Mouse (Mus musculus) forebrain, embryonic 13.5 days (tissue): ENCODE data around the gene Cblc. TPM values are rescaled to one million over a fixed set of nuclear protein-coding genes. Genes with fewer than 3 reads are reported as not detected.

ENCODE experiments used
- ATAC-seq: fragments of 200-750 bp; cut with Nextera tagmentation; 2 replicates; pipeline ENCODE4 v1.8.0; 2017
- H3K27ac ChIP-seq: fragments of 300-500 bp; sonication (generic); 2 replicates; pipeline ENCODE4 v1.5.1; 2015; ENCODE audit warnings: inconsistent platforms, mild to moderate bottlenecking, moderate library complexity
- H3K27me3 ChIP-seq: fragments of 300-500 bp; sonication (generic); 2 replicates; pipeline ENCODE4 v1.6.1; 2015; ENCODE audit warnings: mild to moderate bottlenecking, inconsistent platforms
- H3K36me3 ChIP-seq: fragments of 300-500 bp; sonication (generic); 2 replicates; pipeline ENCODE4 v1.6.1; 2015; ENCODE audit warnings: mild to moderate bottlenecking, inconsistent platforms; ENCODE audit not compliant: poor library complexity, severe bottlenecking
- H3K4me1 ChIP-seq: fragments of 300-500 bp; sonication (generic); 2 replicates; pipeline ENCODE4 v1.6.1; 2015; ENCODE audit warnings: inconsistent platforms
- H3K4me2 ChIP-seq: fragments of 300-500 bp; sonication (generic); 2 replicates; pipeline ENCODE4 v1.6.1; 2015; ENCODE audit warnings: inconsistent platforms, mild to moderate bottlenecking, moderate library complexity
- H3K4me3 ChIP-seq: fragments of 300-500 bp; sonication (generic); 2 replicates; pipeline ENCODE4 v1.5.1; 2015; ENCODE audit warnings: mild to moderate bottlenecking, inconsistent platforms
- H3K9ac ChIP-seq: fragments of 300-500 bp; sonication (generic); 2 replicates; pipeline ENCODE4 v1.6.1; 2015; ENCODE audit warnings: mild to moderate bottlenecking, inconsistent platforms
- H3K9me3 ChIP-seq: fragments of 300-500 bp; sonication (generic); replicated peaks from 2 replicates; pipeline ENCODE4 v1.6.1; 2016; ENCODE audit warnings: inconsistent platforms
- WGBS: fragments of 180-500 bp; shearing (Covaris S2); methylation state at CpG from one replicate; pipeline ENCODE4 v1.1.7; 2015; 5-methylcytosine and 5-hydroxymethylcytosine counted together
- polyA plus RNA-seq: library from polyadenylated mRNA; unstranded; fragments of >200 nt; fragmentation: Nextera tagmentation; extraction: Ambion mirVana; gene quantifications from 2 replicates; pipeline ENCODE4 v1.2.1, GENCODE M21; 2015

The Cblc gene
- polyA plus RNA-seq, 1 experiment from 2014 or later: not detected

DNA sequence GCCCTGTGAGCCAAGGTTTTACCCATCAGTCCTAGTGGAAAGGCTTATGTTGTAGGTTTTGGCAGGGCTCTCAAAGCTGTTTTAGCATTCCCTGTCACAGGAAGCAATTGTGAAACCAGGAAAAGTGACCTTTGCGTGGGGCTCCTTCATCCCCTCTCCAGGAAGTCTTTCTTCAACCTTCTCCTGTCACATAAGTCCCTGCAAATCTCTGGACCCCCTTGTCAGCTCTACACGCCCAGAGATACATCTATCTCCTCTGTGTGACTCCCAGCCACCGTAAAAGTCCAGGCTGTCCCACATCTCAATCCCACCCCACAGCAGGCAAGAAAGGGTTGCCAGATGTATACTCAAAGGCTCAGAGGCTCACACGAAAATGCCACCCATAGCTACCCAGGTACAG lies 24.9 kb downstream of the Cblc start:
- Histone ChIP-seq H3K4me1 (peaks cover 17% of the 10 kb centered on the region), H3K27me3 (peaks cover 44% of the 10 kb centered on the region), H3K4me2 (no peak overlapping the region), H3K9ac (no peak overlapping the region), H3K9me3 (no peaks in the 10 kb centered on the region; the same call in 1 of the 2 replicates), H3K27ac (no peak overlapping the region), H3K4me3 (no peak overlapping the region), H3K36me3 (no peaks in the 10 kb centered on the region)
- 60% methylated on average over 4 of the region's 4 CpGs for WGBS
- no peak for ATAC-seq

DNA sequence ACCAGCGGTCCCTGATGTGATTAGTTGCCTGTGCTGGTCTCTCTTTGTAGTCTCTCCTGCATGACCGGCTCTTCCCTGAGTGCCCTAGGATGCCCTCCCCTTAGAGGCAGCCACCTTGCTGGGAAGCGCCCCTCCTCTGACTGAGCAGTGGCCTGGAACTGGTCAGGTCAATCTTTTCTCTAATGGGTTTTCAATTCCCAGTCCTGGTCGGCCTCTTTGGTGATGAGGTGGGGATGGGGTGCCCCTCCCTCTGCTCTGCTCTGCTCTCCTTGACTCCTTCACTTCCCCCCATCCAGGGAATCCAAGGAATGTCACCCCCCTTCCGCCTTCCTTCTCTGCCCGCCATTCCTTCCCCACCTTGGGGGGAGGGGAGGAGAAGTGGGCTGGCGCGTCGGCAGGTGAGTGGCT lies 25.6 kb downstream of the Cblc start, which contains the start of gene Bcam:
Bcam (minus strand) TSS at position 33 of the 408 bp plus-strand sequence.
- H3K27ac ChIP-seq: no peak within 1 kb of the TSS
- WGBS: 5% methylated on average over 9 of the region's 9 CpGs
- H3K27me3 ChIP-seq: peaks cover 44% of the 10 kb centered on the region
- peak within 1 kb of the TSS; percentile 37 for H3K4me3 ChIP-seq
- peak within 1 kb of the TSS; percentile 70 for H3K4me2 ChIP-seq
- no peaks in the 10 kb centered on the region for H3K36me3 ChIP-seq
- H3K9ac ChIP-seq: peak within 1 kb of the TSS; percentile 64
- H3K9me3 ChIP-seq: no peaks in the 10 kb centered on the region; the same call in 1 of the 2 replicates
- peaks cover 17% of the 10 kb centered on the region for H3K4me1 ChIP-seq
- peak; percentile 53; the same call in 1 of the 2 replicates for ATAC-seq

DNA sequence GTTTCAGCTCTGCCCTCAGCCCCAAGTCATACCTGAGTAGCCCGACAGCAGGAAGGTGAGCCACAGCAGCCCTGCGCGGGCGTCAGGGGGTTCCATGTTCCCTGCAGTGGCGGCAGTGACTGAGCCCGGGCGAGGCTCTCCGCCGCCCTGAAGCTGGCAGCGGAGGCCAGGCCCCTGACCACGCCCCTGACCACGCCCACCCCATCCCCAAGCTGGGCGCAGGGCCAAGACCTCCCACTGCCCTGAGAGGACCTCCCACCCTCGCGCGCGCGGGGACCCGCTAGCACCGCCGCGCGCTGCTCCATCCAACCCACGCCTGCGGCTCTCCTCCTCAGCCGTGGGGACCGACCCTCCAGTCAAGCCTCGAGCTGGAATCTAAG lies 26.2 kb downstream of the Cblc start:
- Histone ChIP-seq H3K4me1 (peaks cover 17% of the 10 kb centered on the region), H3K27me3 (peaks cover 44% of the 10 kb centered on the region), H3K9me3 (no peaks in the 10 kb centered on the region; the same call in 1 of the 2 replicates), H3K36me3 (no peaks in the 10 kb centered on the region), H3K4me2 (peak overlapping the region; percentile 70), H3K4me3 (peak overlapping the region; percentile 37), H3K9ac (peak overlapping the region; percentile 64), H3K27ac (no peak overlapping the region)
- WGBS: 0% methylated on average over 28 of the region's 28 CpGs
- ATAC-seq: peak; percentile 83

DNA sequence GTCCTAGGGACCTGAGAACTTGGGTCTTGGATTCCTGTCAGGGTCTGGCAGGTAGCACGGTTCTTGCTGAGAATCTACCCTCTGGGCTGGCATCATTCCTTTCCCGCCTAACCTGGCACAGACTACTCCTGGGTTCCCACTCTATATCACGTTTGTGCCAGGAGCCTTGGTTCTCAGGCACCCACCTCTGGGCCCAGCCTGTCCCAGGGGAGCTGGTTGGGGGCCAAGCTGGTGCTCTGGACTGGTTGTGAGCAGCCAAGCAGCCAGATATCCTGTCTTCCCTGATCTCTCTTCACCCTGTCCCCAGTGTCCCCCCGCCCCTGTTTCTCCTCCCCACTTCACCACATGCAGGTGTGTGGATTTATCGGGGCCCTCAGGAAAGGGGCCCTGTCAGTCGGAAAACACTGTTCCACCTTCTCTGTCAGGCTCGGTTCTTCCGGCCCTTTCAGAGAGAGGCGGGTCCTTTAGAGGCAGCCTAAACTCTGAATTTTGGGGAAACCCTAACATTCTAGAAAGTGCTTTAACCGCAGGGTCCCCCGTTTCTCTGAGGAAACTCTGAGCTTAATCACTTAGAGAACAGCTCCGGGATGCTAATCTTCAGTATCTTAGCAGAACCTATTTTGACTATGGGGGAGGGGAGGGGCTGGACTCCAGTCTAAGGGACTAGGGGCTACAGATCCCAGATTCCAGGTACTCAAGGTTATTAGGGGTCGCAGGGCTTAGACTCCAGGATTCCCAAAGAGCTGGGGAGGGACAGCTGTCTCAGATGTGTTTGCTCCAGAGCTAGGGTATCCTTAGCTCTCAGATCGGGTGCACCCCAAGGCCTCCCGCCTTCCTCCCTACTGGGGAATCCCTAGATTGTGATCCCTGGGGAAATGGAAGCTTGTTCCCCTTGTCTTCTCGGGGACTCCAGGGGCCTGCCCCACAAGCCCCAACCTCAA lies 26.9 kb downstream of the Cblc start:
- ATAC-seq: peak; percentile 5; the same call in 1 of the 2 replicates
- WGBS: 9% methylated on average over 16 of the region's 16 CpGs
- peak overlapping the region; percentile 70 for H3K4me2 ChIP-seq

DNA sequence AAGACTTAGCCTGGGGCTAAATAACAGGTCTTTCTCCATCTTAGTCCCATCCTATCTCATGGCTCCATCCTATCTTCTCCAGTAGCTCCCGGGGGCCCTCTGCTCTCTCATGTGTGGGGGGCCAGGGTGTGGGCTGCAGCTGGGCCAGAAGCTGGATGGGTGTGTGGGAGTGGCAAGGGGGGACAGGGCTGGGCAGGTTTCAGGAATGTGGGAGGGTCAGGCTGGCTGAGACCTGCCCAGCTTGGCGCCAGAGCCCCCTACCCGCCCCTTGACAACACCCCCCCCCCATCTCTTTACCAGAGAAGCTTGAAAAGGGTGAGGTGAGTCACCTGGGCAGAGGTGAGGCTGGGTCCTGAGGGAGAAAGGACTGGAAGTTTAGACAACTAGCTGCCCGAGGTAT lies 27.6 kb downstream of the Cblc start:
- peaks cover 44% of the 10 kb centered on the region for H3K27me3 ChIP-seq
- H3K27ac ChIP-seq: no peak overlapping the region
- H3K4me3 ChIP-seq: no peak overlapping the region
- no peak overlapping the region for H3K4me2 ChIP-seq
- no peaks in the 10 kb centered on the region for H3K36me3 ChIP-seq
- ATAC-seq: no peak
- H3K4me1 ChIP-seq: peaks cover 17% of the 10 kb centered on the region
- 30% methylated on average over 4 of the region's 4 CpGs for WGBS
- H3K9ac ChIP-seq: no peak overlapping the region
- H3K9me3 ChIP-seq: no peaks in the 10 kb centered on the region; the same call in 1 of the 2 replicates

More for the DNA sequence above, 26.9 kb downstream of the Cblc start:
- Histone ChIP-seq H3K27me3 (peaks cover 44% of the 10 kb centered on the region), H3K9ac (peak overlapping the region; percentile 64), H3K4me3 (peak overlapping the region; percentile 37), H3K36me3 (no peaks in the 10 kb centered on the region), H3K9me3 (no peaks in the 10 kb centered on the region; the same call in 1 of the 2 replicates), H3K4me1 (peaks cover 17% of the 10 kb centered on the region), H3K27ac (no peak overlapping the region)

DNA sequence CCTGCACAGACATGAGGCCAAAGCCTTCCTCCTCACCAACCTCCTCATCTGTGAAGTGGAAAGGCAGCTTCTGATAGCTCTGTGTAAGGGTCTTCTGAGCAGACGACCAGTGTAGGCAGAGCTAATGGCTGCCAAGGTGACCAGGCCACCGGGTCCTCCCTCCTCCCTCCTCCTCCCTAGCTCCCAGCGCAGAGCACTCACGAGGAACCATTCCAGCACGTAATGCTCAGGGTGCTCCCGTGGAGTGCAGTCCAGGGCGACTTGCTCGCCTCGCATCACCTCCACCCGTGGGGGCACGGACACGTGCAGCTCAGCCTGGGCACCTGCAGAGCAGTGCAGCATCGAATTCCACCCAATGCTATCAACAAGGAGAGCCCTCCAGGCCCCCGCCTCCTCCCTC lies 28.4 kb downstream of the Cblc start:
- Histone ChIP-seq H3K9ac (no peak overlapping the region), H3K4me2 (no peak overlapping the region), H3K9me3 (no peaks in the 10 kb centered on the region; the same call in 1 of the 2 replicates), H3K4me1 (peaks cover 17% of the 10 kb centered on the region), H3K4me3 (no peak overlapping the region), H3K27ac (no peak overlapping the region), H3K27me3 (peaks cover 44% of the 10 kb centered on the region), H3K36me3 (no peaks in the 10 kb centered on the region)
- ATAC-seq: no peak
- WGBS: 74% methylated on average over 14 of the region's 14 CpGs

DNA sequence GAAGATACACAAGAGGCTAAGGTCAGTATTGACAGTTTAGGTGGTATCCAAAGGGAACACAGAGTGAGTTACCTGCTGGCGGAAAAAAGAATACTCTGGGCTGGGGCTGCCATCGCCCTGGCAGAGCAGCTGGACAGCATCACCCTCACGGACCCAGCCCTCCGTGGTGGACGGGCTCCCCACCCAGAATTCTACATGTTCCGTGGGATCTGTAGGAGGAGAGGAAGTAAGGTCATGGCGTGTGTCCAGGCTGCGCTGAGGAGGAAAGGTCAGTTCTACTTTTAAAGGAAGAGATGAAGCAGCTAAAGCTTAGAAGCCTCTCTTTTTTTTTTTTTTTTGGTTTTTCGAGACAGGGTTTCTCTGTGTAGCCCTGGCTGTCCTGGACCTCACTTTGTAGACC lies 32.0 kb downstream of the Cblc start:
- Histone ChIP-seq H3K4me2 (no peak overlapping the region), H3K27me3 (peaks cover 17% of the 10 kb centered on the region), H3K27ac (no peak overlapping the region), H3K4me1 (peaks cover 2% of the 10 kb centered on the region), H3K36me3 (no peaks in the 10 kb centered on the region), H3K9ac (no peak overlapping the region), H3K4me3 (no peak overlapping the region), H3K9me3 (no peaks in the 10 kb centered on the region)
- 90% methylated on average over 9 of the region's 9 CpGs for WGBS
- ATAC-seq: no peak

DNA sequence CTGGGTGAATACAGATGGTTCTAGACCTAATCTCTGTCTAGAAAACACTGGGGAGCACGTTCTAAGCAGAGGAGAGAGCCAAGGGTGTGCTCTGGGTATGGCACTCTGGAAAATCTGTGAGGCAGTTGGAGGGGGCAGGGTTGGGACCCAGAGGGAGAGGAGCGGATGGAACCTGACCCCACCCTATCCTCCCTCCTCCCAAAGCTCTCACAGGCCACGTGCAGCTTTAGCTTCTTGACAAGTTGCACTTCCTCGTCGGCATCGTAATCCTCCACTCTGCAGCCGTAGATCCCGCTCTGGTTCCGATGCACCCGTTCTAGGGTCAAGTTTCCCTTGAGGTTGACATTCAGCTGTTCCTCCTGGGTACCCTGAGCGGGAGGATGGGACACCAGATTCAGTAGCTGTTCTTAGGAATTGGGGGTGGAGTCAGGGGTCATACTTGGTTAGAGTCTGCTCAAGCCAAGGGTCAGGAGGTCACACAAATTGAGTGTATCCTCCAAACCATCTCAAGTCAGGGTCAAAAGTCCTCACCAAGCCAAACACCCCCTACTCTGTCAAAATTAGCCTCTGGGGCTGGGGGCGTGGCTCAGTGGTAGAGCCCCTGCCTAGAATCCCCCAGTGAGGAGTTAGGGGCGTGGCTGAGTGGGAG lies 32.7 kb downstream of the Cblc start:
- no peak overlapping the region for H3K9ac ChIP-seq
- no peak overlapping the region for H3K4me3 ChIP-seq
- peaks cover 11% of the 10 kb centered on the region; the same call in 1 of the 2 replicates for H3K27me3 ChIP-seq
- no peaks in the 10 kb centered on the region for H3K9me3 ChIP-seq
- ATAC-seq: no peak
- H3K4me2 ChIP-seq: no peak overlapping the region
- WGBS: 87% methylated on average over 13 of the region's 13 CpGs
- H3K4me1 ChIP-seq: no peaks in the 10 kb centered on the region
- no peaks in the 10 kb centered on the region for H3K36me3 ChIP-seq
- H3K27ac ChIP-seq: no peak overlapping the region

DNA sequence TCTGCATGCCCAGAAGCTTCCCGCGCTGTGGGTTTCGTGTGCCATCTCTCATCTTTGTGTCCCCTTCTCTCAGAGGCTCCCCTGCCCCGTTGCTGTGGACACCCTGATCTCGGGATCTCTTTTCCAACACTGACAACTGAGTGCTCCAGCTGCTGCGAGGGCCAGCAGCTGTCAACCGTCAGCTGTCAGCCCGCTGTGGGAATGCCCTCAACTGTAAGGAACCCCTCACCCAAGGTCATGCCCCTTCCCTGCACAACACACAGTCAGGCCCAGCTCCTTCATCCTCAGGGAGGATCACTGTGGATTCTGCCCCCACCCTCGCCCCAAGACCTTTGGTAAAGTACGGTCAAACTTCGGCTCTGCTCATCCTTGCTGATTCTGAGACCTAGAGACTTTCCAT lies 34.3 kb downstream of the Cblc start:
- 91% methylated on average over 11 of the region's 11 CpGs for WGBS
- Histone ChIP-seq H3K27ac (no peak overlapping the region), H3K9me3 (no peaks in the 10 kb centered on the region), H3K4me3 (no peak overlapping the region), H3K9ac (no peak overlapping the region), H3K27me3 (no peaks in the 10 kb centered on the region), H3K36me3 (no peaks in the 10 kb centered on the region), H3K4me1 (no peaks in the 10 kb centered on the region), H3K4me2 (no peak overlapping the region)
- no peak for ATAC-seq

DNA sequence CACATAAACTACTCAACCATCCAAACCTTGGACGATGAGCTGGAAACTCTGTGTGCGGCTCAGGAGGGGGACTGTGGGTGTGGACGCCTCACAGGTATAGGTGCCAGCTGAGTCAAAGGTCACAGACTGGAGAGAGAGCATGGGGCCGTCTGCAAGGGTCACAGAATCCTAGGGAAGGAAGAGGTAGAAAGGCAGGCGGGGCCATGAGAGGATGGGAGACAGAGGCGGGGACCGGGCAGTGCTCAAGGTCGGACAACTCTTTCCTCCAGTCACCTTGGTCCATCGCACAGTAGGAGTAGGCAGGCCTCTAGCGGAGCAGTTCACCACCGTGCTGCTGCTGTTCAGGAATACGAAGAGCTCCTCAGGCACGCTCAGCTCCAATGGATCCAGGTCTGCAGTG lies 36.6 kb downstream of the Cblc start:
- no peaks in the 10 kb centered on the region for H3K9me3 ChIP-seq
- no peaks in the 10 kb centered on the region for H3K36me3 ChIP-seq
- H3K4me1 ChIP-seq: no peaks in the 10 kb centered on the region
- H3K4me3 ChIP-seq: no peak overlapping the region
- no peak for ATAC-seq
- no peak overlapping the region for H3K9ac ChIP-seq
- H3K4me2 ChIP-seq: no peak overlapping the region
- H3K27ac ChIP-seq: no peak overlapping the region
- 91% methylated on average over 13 of the region's 13 CpGs for WGBS
- no peaks in the 10 kb centered on the region for H3K27me3 ChIP-seq

DNA sequence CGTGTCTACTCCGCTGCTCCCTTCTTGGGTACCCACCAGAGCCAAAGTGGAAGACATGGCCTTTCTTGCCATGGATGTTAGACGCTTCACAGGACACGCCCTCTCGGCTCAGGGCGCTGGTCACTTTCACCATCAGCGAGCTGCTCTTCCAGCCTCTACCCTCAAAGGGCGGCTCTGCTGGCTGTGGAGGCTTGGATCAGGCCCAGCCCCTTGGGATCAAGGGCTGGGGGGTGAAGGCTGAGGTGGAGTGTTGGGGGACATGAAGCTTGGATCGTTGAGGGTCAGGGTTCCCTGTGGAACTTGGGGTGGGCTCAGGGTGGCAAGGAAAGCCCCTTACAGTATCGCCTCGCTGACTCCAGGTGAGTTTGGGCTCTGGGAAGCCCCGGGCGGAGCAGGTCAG lies 38.0 kb downstream of the Cblc start:
- H3K4me3 ChIP-seq: no peak overlapping the region
- ATAC-seq: no peak
- no peak overlapping the region for H3K4me2 ChIP-seq
- H3K9ac ChIP-seq: no peak overlapping the region
- no peaks in the 10 kb centered on the region for H3K27me3 ChIP-seq
- H3K36me3 ChIP-seq: no peaks in the 10 kb centered on the region
- no peak overlapping the region for H3K27ac ChIP-seq
- 89% methylated on average over 13 of the region's 13 CpGs for WGBS
- H3K9me3 ChIP-seq: no peaks in the 10 kb centered on the region
- H3K4me1 ChIP-seq: no peaks in the 10 kb centered on the region
